Mouse (Mus musculus) lung, adult 2 months (tissue): ENCODE data around the gene Ano10. TPM values are rescaled to one million over a fixed set of nuclear protein-coding genes. Genes with fewer than 3 reads are reported as not detected.

Source experiments
- DNase-seq: peaks from one replicate; pipeline ENCODE4 v3.0.0; 2022
- H3K4me1 ChIP-seq: fragments of 200-500 bp; 2 replicates; pipeline ENCODE4 v1.6.1; 2011; ENCODE audit warnings: low read length; ENCODE audit not compliant: control insufficient read depth, insufficient read depth
- H3K4me3 ChIP-seq: fragments of 200-500 bp; replicated peaks from 2 replicates; pipeline ENCODE3; 2011; ENCODE audit warnings: low read depth, mild to moderate bottlenecking, control low read depth, low read length; ENCODE audit errors: extremely low read depth
- CTCF ChIP-seq: fragments of 200-500 bp; IDR thresholded peaks from 2 replicates; pipeline ENCODE4 v1.5.1; 2011; ENCODE audit warnings: mild to moderate bottlenecking, low read length, control low read depth; ENCODE audit not compliant: insufficient read depth
- POLR2A ChIP-seq: fragments of 200-500 bp; IDR thresholded peaks from 2 replicates; pipeline ENCODE4 v1.6.1; 2011; ENCODE audit warnings: low read depth, mild to moderate bottlenecking, control low read depth, low read length, borderline replicate concordance; ENCODE audit errors: extremely low read depth
- WGBS: fragments of 180-500 bp; shearing (Covaris S2); methylation state at CpG from one replicate; pipeline ENCODE4 v1.1.7; 2018; 5-methylcytosine and 5-hydroxymethylcytosine counted together
- polyA plus RNA-seq: library from polyadenylated mRNA; depleted of rRNA; stranded (reverse); fragments of >200 nt; gene quantifications from 2 replicates; pipeline ENCODE4 v1.2.3, GENCODE M21; 2012

Ano10 gene
- polyA plus RNA-seq, 1 experiment, result 50.6 TPM

DNA sequence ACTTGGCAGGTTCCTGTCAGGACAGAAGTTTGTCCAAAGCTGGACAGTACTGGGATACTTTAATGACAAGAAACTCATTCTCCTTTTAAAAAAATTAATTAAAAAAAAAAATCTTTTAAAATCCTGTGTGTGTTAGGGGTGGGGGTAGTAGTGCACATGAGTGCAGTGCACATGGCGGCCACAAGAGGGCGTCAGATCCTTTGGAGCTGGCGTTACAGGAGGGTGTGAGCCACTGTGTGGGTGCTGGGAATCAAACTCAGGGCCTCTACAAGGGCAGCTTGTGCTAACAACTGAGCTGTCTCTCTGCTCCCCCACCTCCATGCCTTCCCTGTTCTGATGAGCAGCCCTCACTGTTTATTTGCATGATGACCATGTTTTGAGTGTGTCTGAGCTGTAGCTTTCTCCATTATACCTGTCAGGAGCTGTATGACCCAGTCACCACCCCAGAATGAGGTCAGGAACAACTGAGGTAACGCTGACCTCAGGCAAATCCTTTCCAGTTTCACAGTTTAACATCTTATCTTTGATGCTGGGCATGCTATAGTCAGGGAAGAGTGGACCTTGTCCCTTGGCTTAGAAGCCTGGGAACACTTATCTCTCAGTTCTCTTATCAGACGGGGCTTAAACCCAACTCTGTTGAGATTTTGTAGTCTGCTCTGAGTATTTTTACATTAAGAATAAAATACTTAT is 137.7 kb downstream of the Ano10 start:
- no peak for DNase-seq
- no peak overlapping the region for H3K4me3 ChIP-seq
- 86% methylated on average over 5 of the region's 5 CpGs for WGBS
- peaks cover 6% of the 10 kb centered on the region for H3K4me1 ChIP-seq
- TF ChIP-seq POLR2A (no peak), CTCF (peak; percentile 52)

DNA sequence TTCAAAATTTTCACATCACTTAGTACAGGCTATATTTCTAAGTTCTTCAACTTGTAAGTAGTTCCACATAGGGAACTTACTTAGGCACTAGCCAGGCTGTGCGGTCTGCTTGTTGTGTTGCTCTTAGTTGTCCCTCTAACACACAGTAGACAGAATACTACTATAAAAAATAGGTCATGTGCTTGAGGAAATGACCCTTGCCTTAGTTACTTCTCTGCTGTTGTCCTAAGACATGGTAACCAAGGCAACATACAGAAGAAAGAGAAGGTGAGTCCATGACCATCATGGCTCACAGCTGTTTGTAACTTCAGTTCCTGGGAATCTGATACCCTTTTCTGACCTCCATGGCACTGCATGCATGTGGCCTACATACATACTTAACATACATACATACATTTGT is 139.0 kb downstream of the Ano10 start:
- Histone ChIP-seq H3K4me3 (no peak overlapping the region), H3K4me1 (peaks cover 8% of the 10 kb centered on the region)
- WGBS, result 76% methylated on average over 1 of the region's 1 CpGs
- DNase-seq, result no peak
- TF ChIP-seq CTCF, result no peak

- WGBS, result 81% methylated on average over 3 of the region's 3 CpGs
- no peak overlapping the region for H3K4me3 ChIP-seq
- H3K4me1 ChIP-seq, result peaks cover 20% of the 10 kb centered on the region
- TF ChIP-seq CTCF, result no peak
- TF ChIP-seq POLR2A, result no peak
- DNase-seq, result no peak
Measured at GRCm38 (mm10) chr9:122153436-122153835, 140.8 kb downstream of the Ano10 start.

- H3K4me3 ChIP-seq, result no peak overlapping the region
- peaks cover 24% of the 10 kb centered on the region for H3K4me1 ChIP-seq
- no peak for DNase-seq
- WGBS, result 57% methylated on average over 1 of the region's 1 CpGs
- TF ChIP-seq CTCF, result no peak
Measured at GRCm38 (mm10) chr9:122152501-122152900, 141.7 kb downstream of the Ano10 start.

DNA sequence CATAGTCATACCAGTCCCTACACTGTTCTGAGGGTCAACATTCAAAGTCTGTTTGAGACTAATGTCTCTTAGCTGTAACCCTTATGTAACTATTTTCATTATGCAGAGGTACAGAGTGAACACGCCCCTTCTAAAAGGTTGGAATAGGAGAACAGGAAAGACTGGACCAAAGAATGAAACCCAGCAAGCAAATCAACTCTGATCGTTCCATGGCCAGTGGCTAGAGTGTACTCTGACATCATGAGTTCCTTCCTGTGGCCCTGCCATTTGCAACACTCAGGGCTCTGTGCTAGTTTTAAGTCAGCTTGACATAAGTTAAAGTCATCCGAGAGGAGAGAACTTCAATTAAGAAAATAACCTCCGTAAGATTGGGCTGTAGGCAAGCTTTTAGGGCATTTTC is 142.2 kb downstream of the Ano10 start:
- TF ChIP-seq CTCF (no peak), POLR2A (no peak)
- Histone ChIP-seq H3K4me1 (peaks cover 25% of the 10 kb centered on the region), H3K4me3 (no peak overlapping the region)
- 60% methylated on average over 4 of the region's 4 CpGs for WGBS
- DNase-seq, result no peak

GRCm38 (mm10) chr9:122149997-122150826 is 144.0 kb downstream of the Ano10 start:
- H3K4me1 ChIP-seq, result peaks cover 32% of the 10 kb centered on the region
- no peak for DNase-seq
- H3K4me3 ChIP-seq, result no peak overlapping the region
- TF ChIP-seq POLR2A (no peak), CTCF (no peak)
- 56% methylated on average over 9 of the region's 9 CpGs for WGBS

DNA sequence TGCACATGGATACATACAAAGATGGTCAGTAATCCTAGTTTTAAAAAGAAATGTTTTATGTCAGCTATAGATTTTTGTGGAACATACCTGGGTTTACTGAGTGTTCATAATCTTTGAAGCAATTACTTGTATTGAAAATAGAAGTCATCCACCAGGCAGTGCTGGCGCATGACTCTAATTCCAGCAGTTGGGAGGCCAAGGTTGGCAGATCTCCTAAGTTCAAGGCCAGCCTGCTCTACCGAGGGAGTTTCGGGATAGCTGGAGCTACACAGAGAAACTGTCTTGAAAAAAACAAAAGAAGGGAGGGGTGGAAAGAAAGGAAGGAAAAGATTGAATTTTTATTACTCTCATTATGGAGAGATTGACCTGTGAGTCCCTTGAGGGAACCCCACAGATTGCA is 145.9 kb downstream of the Ano10 start:
- no peak for DNase-seq
- H3K4me1 ChIP-seq, result peaks cover 32% of the 10 kb centered on the region
- no peak for TF ChIP-seq CTCF
- no peak for TF ChIP-seq POLR2A
- 55% methylated on average over 3 of the region's 3 CpGs for WGBS
- no peak overlapping the region for H3K4me3 ChIP-seq

DNA sequence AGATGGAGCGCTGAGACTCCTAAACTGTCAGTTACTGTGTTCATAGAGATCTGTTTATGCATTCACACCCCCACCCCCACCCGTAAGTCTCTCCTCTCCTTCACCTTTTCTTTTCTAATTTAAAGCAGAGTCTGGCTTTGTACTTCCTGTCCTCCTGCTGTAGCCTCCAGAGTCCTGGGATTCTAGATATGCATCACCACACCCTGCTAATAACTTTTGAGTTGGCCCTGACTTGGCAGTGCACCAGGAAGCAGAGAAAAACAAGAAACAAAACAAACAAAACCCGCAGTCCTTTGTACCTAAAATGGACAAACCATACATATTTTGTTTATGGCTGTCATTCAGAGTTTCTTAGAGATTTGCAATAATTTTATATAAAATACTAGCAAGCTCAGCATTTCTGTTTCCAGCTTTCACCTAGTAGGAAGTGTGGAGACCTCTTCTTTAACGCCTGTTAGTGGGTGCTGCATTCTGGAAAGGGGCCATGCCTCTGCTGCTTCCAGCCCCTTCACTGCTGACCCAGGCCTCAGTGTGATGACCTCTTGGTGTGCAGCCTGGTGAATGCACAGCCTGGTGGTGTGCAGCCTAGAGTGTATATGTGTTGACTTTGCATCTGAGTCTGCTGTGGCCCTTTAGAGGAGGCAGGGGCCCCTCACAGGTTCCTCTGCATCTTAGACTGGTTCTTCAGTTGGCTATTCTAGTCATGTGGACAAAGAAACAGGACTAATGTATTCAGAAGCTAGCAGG is 147.9 kb downstream of the Ano10 start:
- DNase-seq, result no peak
- no peak for TF ChIP-seq CTCF
- no peak for TF ChIP-seq POLR2A
- WGBS, result 35% methylated on average over 4 of the region's 4 CpGs

DNA sequence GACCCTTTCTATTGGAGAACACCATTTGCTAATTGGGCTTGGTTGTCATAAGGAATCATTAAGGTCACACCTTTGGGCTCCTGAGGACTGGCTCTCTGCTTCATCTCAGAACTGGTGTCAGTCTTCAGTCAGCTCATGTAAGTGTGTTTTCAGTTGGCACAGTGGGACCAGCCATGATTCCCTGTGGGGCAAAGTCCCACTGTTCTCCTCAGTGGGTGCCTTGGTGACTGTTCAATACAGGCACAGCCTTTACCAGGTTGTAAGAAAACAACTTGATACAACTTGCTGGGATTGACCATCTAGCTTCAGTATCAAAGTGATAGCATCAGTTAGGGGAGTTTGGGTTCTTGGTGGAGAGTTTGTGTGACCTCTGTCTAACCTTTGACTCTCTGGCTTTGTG is 148.5 kb downstream of the Ano10 start:
- Histone ChIP-seq H3K4me3 (no peak overlapping the region), H3K4me1 (peaks cover 39% of the 10 kb centered on the region)
- TF ChIP-seq POLR2A, result no peak
- TF ChIP-seq CTCF, result no peak
- no peak for DNase-seq

More for the DNA sequence above, 147.9 kb downstream of the Ano10 start:
- Histone ChIP-seq H3K4me3 (no peak overlapping the region), H3K4me1 (peaks cover 39% of the 10 kb centered on the region)

GRCm38 (mm10) chr9:122144776-122145175 is 149.4 kb downstream of the Ano10 start:
- TF ChIP-seq CTCF (no peak), POLR2A (no peak)
- H3K4me3 ChIP-seq, result no peak overlapping the region
- H3K4me1 ChIP-seq, result peaks cover 37% of the 10 kb centered on the region
- DNase-seq, result no peak
- WGBS, result 96% methylated on average over 3 of the region's 3 CpGs
